In the genomic region with DNA sequence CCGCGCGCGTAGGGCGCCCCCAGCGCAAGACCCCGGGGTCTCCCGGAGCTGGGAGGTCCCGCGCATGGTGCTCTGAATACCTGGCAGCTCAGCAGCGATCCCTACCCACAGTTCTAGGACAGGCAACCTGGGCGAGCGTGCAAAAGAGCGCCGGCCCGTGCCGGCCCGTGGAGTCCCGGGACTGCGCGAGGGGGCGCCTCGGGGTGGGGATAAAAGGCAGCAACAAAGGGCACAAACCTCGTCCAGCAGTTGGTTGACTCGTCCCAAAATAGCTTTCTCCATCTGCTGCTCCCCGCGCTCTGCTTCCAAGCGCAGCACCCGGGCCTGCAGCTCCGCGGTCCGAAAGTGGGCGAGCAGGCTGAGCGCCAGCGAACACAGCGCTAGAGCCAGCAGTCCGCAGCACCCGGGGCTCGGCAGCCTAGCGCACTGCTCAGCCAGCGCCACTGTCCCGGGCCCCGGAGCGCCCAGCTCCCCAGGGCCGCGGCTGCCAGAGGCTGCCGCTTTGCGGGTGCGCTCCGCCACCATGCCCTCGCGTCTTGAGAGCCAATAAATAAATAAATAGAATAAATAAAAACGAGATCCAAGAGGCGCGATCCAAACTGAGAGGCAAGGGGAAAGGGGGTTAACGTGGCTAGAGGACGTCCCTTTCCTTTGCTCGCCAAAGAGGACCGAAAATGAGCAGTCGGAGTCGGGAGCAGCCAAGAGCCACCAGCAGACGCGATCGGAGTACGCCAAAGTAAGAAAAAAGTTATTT, we compare ENCODE assay signal across 10 mouse cellular contexts. TPM values are rescaled to one million over a fixed set of nuclear protein-coding genes. Genes with fewer than 3 reads are reported as not detected.
DNase-seq lines count a peak whose midpoint lies in the region; ATAC-seq lines count a peak whose summit lies in the region.
"Had no signal": no experiment of that assay in that cellular context is flagged by ENCODE, and none has a peak within 500 bp of the region (broad histone marks: within the 10 kb centered on the region; RNA-seq: fewer than 3 reads in every experiment).

No protein-coding gene starts in this region.

- intact Hi-C loops in heart, postnatal 25 days (cut with DNase I): loop anchor here (5.0 kb wide), 1 partner anchor 136 kb away; no protein-coding TSS in a partner anchor

- peaks cover 29% of the 10 kb centered on the region for H3K4me1 ChIP-seq in heart, embryonic 11.5 days (ENCODE audit: control insufficient read depth, insufficient read depth, low read length)
- H3K4me1 ChIP-seq in kidney, embryonic 15.5 days: peaks cover 44% of the 10 kb centered on the region
- peaks cover 7% of the 10 kb centered on the region; the same call in 1 of the 2 replicates for H3K4me1 ChIP-seq in liver, embryonic 15.5 days (replicated peaks)

- DNase-seq in heart, postnatal 25 days (ENCODE audit: low spot score): no peak
- DNase-seq in adrenal gland, postnatal 36 days: peak; percentile 66 to 73
- peak; percentile 42 for DNase-seq in forelimb bud, embryonic 11.5 days (ENCODE audit: low read depth, low spot score)
- DNase-seq in ovary, postnatal 36 days (ENCODE audit: low spot score): peak; percentile 30
- DNase-seq in B cell, adult 2 months: no peak

- peak overlapping the region; percentile 77 for H3K9ac ChIP-seq in heart, embryonic 11.5 days (ENCODE audit: low read depth, low read length)
- H3K9ac ChIP-seq in kidney, embryonic 15.5 days: peak overlapping the region; percentile 49
- H3K9ac ChIP-seq in liver, embryonic 15.5 days: no peak overlapping the region

- H3K27ac ChIP-seq in heart, embryonic 11.5 days (ENCODE audit: low read depth, low read length): 0 out of 2 replicates have a peak overlapping the region, but pooled peaks have one; percentile 29
- peak overlapping the region; percentile 37; the same call in 1 of the 2 replicates for H3K27ac ChIP-seq in kidney, embryonic 15.5 days
- H3K27ac ChIP-seq in liver, embryonic 15.5 days (replicated peaks): no peak overlapping the region

- 0 out of 2 replicates have a peak, but pooled peaks have one; percentile 18 for ATAC-seq in heart, embryonic 11.5 days (replicated peaks; ENCODE audit: insufficient number of reproducible peaks, low FRiP score, low TSS enrichment)
- ATAC-seq in kidney, embryonic 15.5 days (replicated peaks; ENCODE audit: low FRiP score): peak; percentile 73
- ATAC-seq in liver, embryonic 15.5 days (ENCODE audit: insufficient read depth): no peak

- H3K9me3 ChIP-seq in heart, embryonic 11.5 days (replicated peaks; ENCODE audit: control insufficient read depth, low read length): no peaks in the 10 kb centered on the region
- no peaks in the 10 kb centered on the region for H3K9me3 ChIP-seq in kidney, embryonic 15.5 days (replicated peaks)
- H3K9me3 ChIP-seq in liver, embryonic 15.5 days (replicated peaks): no peaks in the 10 kb centered on the region

- peak overlapping the region; percentile 96 for H3K4me2 ChIP-seq in heart, embryonic 11.5 days
- H3K4me2 ChIP-seq in kidney, embryonic 15.5 days: peak overlapping the region; percentile 89
- peak overlapping the region; percentile 51 for H3K4me2 ChIP-seq in liver, embryonic 15.5 days

- H3K27me3 ChIP-seq in heart, embryonic 11.5 days (ENCODE audit: control insufficient read depth, insufficient read depth, low read length): peaks cover 16% of the 10 kb centered on the region
- peaks cover 66% of the 10 kb centered on the region for H3K27me3 ChIP-seq in kidney, embryonic 15.5 days
- peaks cover 60% of the 10 kb centered on the region for H3K27me3 ChIP-seq in liver, embryonic 15.5 days

- under 1% methylated on average over 65 of the region's 65 CpGs for WGBS in heart, embryonic 11.5 days (ENCODE audit: insufficient replicate concordance)
- WGBS in kidney, embryonic 15.5 days: under 1% methylated on average over 65 of the region's 65 CpGs
- WGBS in liver, embryonic 15.5 days (ENCODE audit: insufficient replicate concordance): under 1% methylated on average over 65 of the region's 65 CpGs

- peak overlapping the region; percentile 59 for H3K4me3 ChIP-seq in heart, embryonic 11.5 days (ENCODE audit: low read depth, low read length)
- peak overlapping the region; percentile 56 for H3K4me3 ChIP-seq in kidney, embryonic 15.5 days (replicated peaks)
- H3K4me3 ChIP-seq in liver, embryonic 15.5 days (replicated peaks): peak overlapping the region; percentile 30

- no peaks in the 10 kb centered on the region for H3K36me3 ChIP-seq in heart, embryonic 11.5 days (ENCODE audit: control insufficient read depth, insufficient read depth, low read length)
- H3K36me3 ChIP-seq in kidney, embryonic 15.5 days: no peaks in the 10 kb centered on the region
- no peaks in the 10 kb centered on the region for H3K36me3 ChIP-seq in liver, embryonic 15.5 days (replicated peaks)

RNA-seq across cellular contexts. Expression of a gene that starts 0.6 kb away (rescaled TPM):
- 9.4 and 12.9 TPM in 2 replicates for polyA plus RNA-seq in heart, embryonic 11.5 days (2014; fragmentation: Nextera tagmentation; extraction: Ambion mirVana)
- under 1 TPM; 0.78 to 0.86 TPM for total RNA-seq in heart, postnatal 25 days (2021)
- total RNA-seq in adrenal gland, postnatal 36 days (2021): 10 to 100 TPM in 1 of 2 experiments, 1 to 10 TPM in 1; 5.3 to 11.1 TPM
- 6.0 and 6.8 TPM in 2 replicates for polyA plus RNA-seq in kidney, embryonic 15.5 days (2015; fragmentation: Nextera tagmentation; extraction: Ambion mirVana)
- 1.0 and 1.2 TPM in 2 replicates for polyA plus RNA-seq in liver, embryonic 15.5 days (2015; fragmentation: Nextera tagmentation; extraction: Ambion mirVana)
- total RNA-seq: hematopoietic stem cell, adult 5-6 weeks; MEL had no signal

Comparison
In these comparisons a context has a peak if more than half of its experiments do, and no peak if none do; other contexts are left out.
1. DNase-seq: peak in adrenal gland, postnatal 36 days (2 of 2), forelimb bud, embryonic 11.5 days (single experiment) and ovary, postnatal 36 days (single experiment); none in heart, postnatal 25 days (single experiment) and B cell, adult 2 months (0 of 2).
2. Peak in every context shown above with its lines, with median percentiles within 50 percentile points of each other: H3K4me2 ChIP-seq and H3K4me3 ChIP-seq.